Mouse (Mus musculus) spleen, adult 2 months (tissue): ENCODE data around the gene Ror1. TPM values are rescaled to one million over a fixed set of nuclear protein-coding genes. Genes with fewer than 3 reads are reported as not detected.

ENCODE experiments used
- DNase-seq, 2 experiments: peaks; one replicate each; pipeline versions ENCODE4 v3.0.0 to v3.0.0-alpha.2; 2012 to 2021; ENCODE audit warnings: low spot score in 2 of 2, low read depth in 1 of 2
- H3K27ac ChIP-seq: fragments of 200-500 bp; 2 replicates; pipeline ENCODE4 v1.5.1; 2012; ENCODE audit warnings: low read length, inconsistent platforms; ENCODE audit not compliant: insufficient read depth
- H3K27me3 ChIP-seq: fragments of 200-500 bp; 2 replicates; pipeline ENCODE4 v1.6.1; 2012; ENCODE audit warnings: mild to moderate bottlenecking, moderate library complexity, low read length, inconsistent platforms; ENCODE audit not compliant: control insufficient read depth, insufficient read depth
- H3K36me3 ChIP-seq: fragments of 200-500 bp; 2 replicates; pipeline ENCODE4 v1.6.1; 2012; ENCODE audit warnings: mild to moderate bottlenecking, low read length, inconsistent platforms; ENCODE audit not compliant: control insufficient read depth, insufficient read depth
- H3K4me1 ChIP-seq: fragments of 200-500 bp; 2 replicates; pipeline ENCODE4 v1.6.1; 2011; ENCODE audit warnings: inconsistent platforms; ENCODE audit not compliant: control insufficient read depth, insufficient read depth, insufficient read length
- H3K4me3 ChIP-seq: fragments of 200-500 bp; 2 replicates; pipeline ENCODE4 v1.5.1; 2011; ENCODE audit warnings: mild to moderate bottlenecking, inconsistent platforms; ENCODE audit not compliant: insufficient read depth, insufficient read length; ENCODE audit errors: extremely low read depth
- CTCF ChIP-seq: fragments of 200-500 bp; IDR thresholded peaks from 2 replicates; pipeline ENCODE4 v1.5.1; 2011; ENCODE audit warnings: mild to moderate bottlenecking, inconsistent platforms; ENCODE audit not compliant: insufficient read depth, insufficient read length, insufficient replicate concordance; ENCODE audit errors: extremely low read depth
- POLR2A ChIP-seq: fragments of 200-500 bp; IDR thresholded peaks from 2 replicates; pipeline ENCODE4 v1.6.1; 2011; ENCODE audit warnings: low read depth, low read length, inconsistent platforms
- WGBS: fragments of 180-500 bp; shearing (Covaris S2); methylation state at CpG from one replicate; pipeline ENCODE4 v1.1.7; 2018; 5-methylcytosine and 5-hydroxymethylcytosine counted together
- polyA plus RNA-seq: library from polyadenylated mRNA; depleted of rRNA; stranded (reverse); fragments of >200 nt; gene quantifications from 2 replicates; pipeline ENCODE4 v1.2.3, GENCODE M21; 2012

The Ror1 gene
- polyA plus RNA-seq, 1 experiment, result 0.64 TPM

GRCm38 (mm10) chr4:100231906-100232305 lies 136.3 kb downstream of the Ror1 start:
- H3K27me3 ChIP-seq, result no peaks in the 10 kb centered on the region
- H3K4me1 ChIP-seq, result no peaks in the 10 kb centered on the region
- 87% methylated on average over 3 of the region's 3 CpGs for WGBS
- no peak overlapping the region for H3K27ac ChIP-seq
- TF ChIP-seq CTCF (no peak), POLR2A (no peak)
- H3K36me3 ChIP-seq, result no peaks in the 10 kb centered on the region
- DNase-seq, result no peak
- no peak overlapping the region for H3K4me3 ChIP-seq

GRCm38 (mm10) chr4:100232541-100232940 lies 136.9 kb downstream of the Ror1 start:
- no peaks in the 10 kb centered on the region for H3K27me3 ChIP-seq
- no peak for TF ChIP-seq CTCF
- TF ChIP-seq POLR2A, result no peak
- no peaks in the 10 kb centered on the region for H3K4me1 ChIP-seq
- no peak overlapping the region for H3K4me3 ChIP-seq
- H3K27ac ChIP-seq, result no peak overlapping the region
- no peak for DNase-seq
- H3K36me3 ChIP-seq, result no peaks in the 10 kb centered on the region
- WGBS, result 60% methylated on average over 7 of the region's 7 CpGs

GRCm38 (mm10) chr4:100233770-100234169 lies 138.2 kb downstream of the Ror1 start:
- H3K27me3 ChIP-seq, result no peaks in the 10 kb centered on the region
- no peaks in the 10 kb centered on the region for H3K36me3 ChIP-seq
- no peaks in the 10 kb centered on the region for H3K4me1 ChIP-seq
- 93% methylated on average over 10 of the region's 10 CpGs for WGBS
- DNase-seq, result no peak
- no peak overlapping the region for H3K4me3 ChIP-seq
- TF ChIP-seq CTCF (no peak), POLR2A (no peak)
- no peak overlapping the region for H3K27ac ChIP-seq

- Histone ChIP-seq H3K4me1 (no peaks in the 10 kb centered on the region), H3K27me3 (no peaks in the 10 kb centered on the region), H3K36me3 (no peaks in the 10 kb centered on the region), H3K4me3 (no peak overlapping the region), H3K27ac (no peak overlapping the region)
- DNase-seq, result no peak
- WGBS, result 83% methylated on average over 3 of the region's 3 CpGs
- no peak for TF ChIP-seq CTCF
- no peak for TF ChIP-seq POLR2A
Measured at GRCm38 (mm10) chr4:100236339-100236738, 140.7 kb downstream of the Ror1 start.

GRCm38 (mm10) chr4:100242061-100242756 lies 146.6 kb downstream of the Ror1 start:
- TF ChIP-seq POLR2A, result no peak
- no peak for TF ChIP-seq CTCF
- Histone ChIP-seq H3K36me3 (no peaks in the 10 kb centered on the region), H3K4me3 (no peak overlapping the region), H3K27me3 (no peaks in the 10 kb centered on the region), H3K27ac (no peak overlapping the region), H3K4me1 (no peaks in the 10 kb centered on the region)
- no peak for DNase-seq
- 64% methylated on average over 6 of the region's 6 CpGs for WGBS

GRCm38 (mm10) chr4:100244250-100244649 lies 148.7 kb downstream of the Ror1 start:
- DNase-seq, result no peak
- WGBS, result 93% methylated on average over 8 of the region's 8 CpGs
- TF ChIP-seq POLR2A (no peak), CTCF (no peak)
- Histone ChIP-seq H3K4me1 (no peaks in the 10 kb centered on the region), H3K27ac (no peak overlapping the region), H3K4me3 (no peak overlapping the region), H3K36me3 (no peaks in the 10 kb centered on the region), H3K27me3 (no peaks in the 10 kb centered on the region)

GRCm38 (mm10) chr4:100244701-100245100 lies 149.1 kb downstream of the Ror1 start:
- Histone ChIP-seq H3K4me1 (no peaks in the 10 kb centered on the region), H3K4me3 (no peak overlapping the region), H3K36me3 (no peaks in the 10 kb centered on the region), H3K27ac (no peak overlapping the region), H3K27me3 (no peaks in the 10 kb centered on the region)
- DNase-seq, result no peak
- TF ChIP-seq POLR2A, result no peak
- 90% methylated on average over 6 of the region's 6 CpGs for WGBS
